Mouse (Mus musculus) kidney, adult 18-20 months (tissue): Measurements from ENCODE around the gene Dgki.
A peak's percentile ranks its signal among the peaks of the same experiment; 100 is the strongest.

Experiments used
- DNase-seq: peaks from one replicate; pipeline ENCODE4 v3.0.0; 2021

Dgki gene

GRCm38 (mm10) chr6:37299562-37300390 lies at the start of gene Dgki:
Gene Dgki, minus strand, starts transcription at chr6:37300184.
- peak; percentile 23 for DNase-seq

GRCm38 (mm10) chr6:37347606-37348005 lies 47.6 kb upstream of the Dgki start:
- DNase-seq, result no peak

- DNase-seq, result no peak
Observed at GRCm38 (mm10) chr6:37338055-37338454, 38.1 kb upstream of the Dgki start.

GRCm38 (mm10) chr6:37336831-37337260 lies 36.9 kb upstream of the Dgki start:
- no peak for DNase-seq

GRCm38 (mm10) chr6:37336381-37336780 lies 36.4 kb upstream of the Dgki start:
- DNase-seq, result no peak

GRCm38 (mm10) chr6:37332846-37333245 lies 32.9 kb upstream of the Dgki start:
- no peak for DNase-seq

GRCm38 (mm10) chr6:37329901-37330864 lies 30.2 kb upstream of the Dgki start:
- DNase-seq, result no peak

GRCm38 (mm10) chr6:37329376-37329775 lies 29.4 kb upstream of the Dgki start:
- DNase-seq, result no peak

- DNase-seq, result no peak
Observed at GRCm38 (mm10) chr6:37328671-37329070, 28.7 kb upstream of the Dgki start.

- DNase-seq, result no peak
Observed at GRCm38 (mm10) chr6:37327519-37327918, 27.5 kb upstream of the Dgki start.

GRCm38 (mm10) chr6:37326603-37326955 lies 26.6 kb upstream of the Dgki start:
- DNase-seq, result peak; percentile 38

- DNase-seq, result no peak
Observed at GRCm38 (mm10) chr6:37325906-37326602, 26.1 kb upstream of the Dgki start.

GRCm38 (mm10) chr6:37325076-37325475 lies 25.1 kb upstream of the Dgki start:
- DNase-seq, result no peak

GRCm38 (mm10) chr6:37322641-37323040 lies 22.7 kb upstream of the Dgki start:
- DNase-seq, result no peak

- DNase-seq, result no peak
Observed at GRCm38 (mm10) chr6:37322088-37322487, 22.1 kb upstream of the Dgki start.

- DNase-seq, result no peak
Observed at GRCm38 (mm10) chr6:37317904-37318303, 17.9 kb upstream of the Dgki start.

- no peak for DNase-seq
Observed at GRCm38 (mm10) chr6:37315440-37315839, 15.5 kb upstream of the Dgki start.

- DNase-seq, result no peak
Observed at GRCm38 (mm10) chr6:37310601-37311000, 10.6 kb upstream of the Dgki start.

GRCm38 (mm10) chr6:37306616-37307015 lies 6.6 kb upstream of the Dgki start:
- no peak for DNase-seq

GRCm38 (mm10) chr6:37300492-37300891 lies 508 bp upstream of the Dgki start:
- no peak for DNase-seq

GRCm38 (mm10) chr6:37298982-37299381 lies 1.0 kb downstream of the Dgki start:
- DNase-seq, result no peak

GRCm38 (mm10) chr6:37297744-37298482 lies 2.1 kb downstream of the Dgki start:
- no peak for DNase-seq
